Mouse (Mus musculus): ENCODE results near the gene Klhl5.

- no peak for TF ChIP-seq CTCF (conservative IDR thresholded peaks at IDR 0.05; ENCODE audit: insufficient read depth, insufficient read length, low read depth, low read length)
- no peak for TF ChIP-seq POLR2A (IDR thresholded peaks at IDR 0.05; ENCODE audit: low read depth, low read length)
Measured at GRCm38 (mm10) chr5:65175035-65175917, 67.9 kb downstream of the Klhl5 start.

All from kidney, adult 2 months (tissue).